Comparison of ENCODE assay signal across 8 mouse cellular contexts in the genomic region with DNA sequence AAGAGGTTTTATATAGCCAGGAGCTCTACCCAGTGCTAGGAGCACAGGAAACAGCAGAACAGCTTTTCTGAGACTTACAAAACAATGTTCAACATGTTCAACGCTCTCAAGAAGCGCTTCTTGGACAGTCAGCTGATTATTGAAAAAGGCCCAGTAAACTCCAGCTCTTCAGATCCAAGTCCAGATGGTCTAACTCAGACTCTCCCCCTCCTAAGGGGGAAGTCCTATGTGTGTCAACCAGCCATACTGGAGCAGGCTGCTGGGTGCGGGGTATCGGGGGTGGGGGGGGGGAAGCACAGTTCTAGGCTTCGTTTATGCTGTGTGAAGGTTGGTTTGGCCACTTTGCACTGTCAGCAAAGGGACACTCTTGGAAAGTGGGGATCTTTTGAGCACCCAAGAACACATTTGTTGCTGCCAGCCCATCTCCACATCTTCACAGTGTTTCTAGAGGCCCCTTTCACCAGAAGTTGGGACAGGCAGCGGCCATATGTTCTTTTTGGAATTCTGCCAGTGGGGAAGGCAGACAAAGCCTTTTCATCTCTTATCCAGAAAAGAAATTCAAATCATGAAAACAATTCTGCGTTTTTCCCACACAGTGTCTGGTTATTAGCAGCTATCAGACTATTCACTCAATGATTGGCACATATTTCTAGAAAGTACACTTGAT.
DNase-seq lines count a peak whose midpoint lies in the region; ATAC-seq lines count a peak whose summit lies in the region.

No protein-coding gene starts in this region.

- peak; percentile 27; the same call in 1 of the 2 replicates for ATAC-seq in frontal cortex, adult (ENCODE audit: low TSS enrichment)
- no peak for ATAC-seq in midbrain, embryonic 11.5 days (ENCODE audit: low FRiP score)

- no peak for DNase-seq in frontal cortex, postnatal 25 days (ENCODE audit: low spot score in 2 of 2)
- peak; percentile 27 to 29 for DNase-seq in left cerebral cortex, postnatal 10 days (ENCODE audit: extremely low spot score in 1 of 2, low spot score in 2 of 2)
- no peak for DNase-seq in left cerebral cortex, adult 8-10 months (ENCODE audit: low spot score in 2 of 2)
- DNase-seq in cerebellum, postnatal 25 days = peak; percentile 34 to 54
- DNase-seq in layer of hippocampus, postnatal 36 days = peak; percentile 37 to 49
- DNase-seq in neural tube, embryonic 10.5 days (ENCODE audit: extremely low spot score, low spot score) = no peak
- DNase-seq in midbrain, embryonic 11.5 days (ENCODE audit: low spot score, missing footprints) = no peak

- H3K9me3 ChIP-seq in midbrain, embryonic 11.5 days (ENCODE audit: control insufficient read depth, low read length) = no peaks in the 10 kb centered on the region

- intact Hi-C loops in left cerebral cortex, postnatal 10 days (cut with DNase I) = no loop called here

- WGBS in midbrain, embryonic 11.5 days = 92% methylated on average over 7 of the region's 7 CpGs

- no peak overlapping the region for H3K4me3 ChIP-seq in midbrain, embryonic 11.5 days (ENCODE audit: low read depth, low read length)

- no peak overlapping the region for H3K4me2 ChIP-seq in midbrain, embryonic 11.5 days

- H3K9ac ChIP-seq in midbrain, embryonic 11.5 days (ENCODE audit: low read length) = no peak overlapping the region

- H3K4me1 ChIP-seq in midbrain, embryonic 11.5 days (ENCODE audit: control insufficient read depth, insufficient read depth, low read length) = no peaks in the 10 kb centered on the region

- no peaks in the 10 kb centered on the region for H3K27me3 ChIP-seq in midbrain, embryonic 11.5 days (ENCODE audit: control insufficient read depth, insufficient read depth, low read length)

- no peak overlapping the region for H3K27ac ChIP-seq in midbrain, embryonic 11.5 days (ENCODE audit: low read depth, low read length)

- no peaks in the 10 kb centered on the region for H3K36me3 ChIP-seq in midbrain, embryonic 11.5 days (ENCODE audit: control insufficient read depth, insufficient read depth, low read length)

Comparison
In these comparisons a context has a peak if more than half of its experiments do, and no peak if none do; other contexts are left out.
1. DNase-seq: peak in left cerebral cortex, postnatal 10 days (2 of 2), cerebellum, postnatal 25 days (2 of 2) and layer of hippocampus, postnatal 36 days (2 of 2); none in frontal cortex, postnatal 25 days (0 of 2), left cerebral cortex, adult 8-10 months (0 of 2), neural tube, embryonic 10.5 days (single experiment) and midbrain, embryonic 11.5 days (single experiment).